Mouse (Mus musculus) cerebellum, adult 2 months (tissue): Measurements from ENCODE around the gene Sema3e. TPM values are rescaled to one million over a fixed set of nuclear protein-coding genes. Genes with fewer than 3 reads are reported as not detected.

ENCODE experiments used
- DNase-seq, 2 experiments: peaks; one replicate each; pipeline ENCODE4 v3.0.0; 2021
- H3K27ac ChIP-seq: fragments of 200-500 bp; 2 replicates; pipeline ENCODE4 v1.5.1; 2012; ENCODE audit warnings: low read length, control low read depth, inconsistent platforms; ENCODE audit not compliant: insufficient read depth
- H3K27me3 ChIP-seq: fragments of 200-500 bp; 2 replicates; pipeline ENCODE4 v1.6.1; 2012; ENCODE audit warnings: inconsistent platforms, mild to moderate bottlenecking, low read length, moderate library complexity; ENCODE audit not compliant: control insufficient read depth, insufficient read depth
- H3K4me1 ChIP-seq: fragments of 200-500 bp; 2 replicates; pipeline ENCODE4 v1.6.1; 2011; ENCODE audit warnings: low read length; ENCODE audit not compliant: control insufficient read depth, insufficient read depth
- H3K4me3 ChIP-seq: fragments of 200-500 bp; replicated peaks from 2 replicates; pipeline ENCODE3; 2011; ENCODE audit warnings: mild to moderate bottlenecking, low read depth, low read length, control low read depth; ENCODE audit not compliant: insufficient read depth
- CTCF ChIP-seq: fragments of 200-500 bp; IDR thresholded peaks from 2 replicates; pipeline ENCODE4 v1.5.1; 2011; ENCODE audit warnings: low read depth, mild to moderate bottlenecking, control low read depth, low read length, moderate library complexity, borderline replicate concordance; ENCODE audit not compliant: insufficient read depth
- POLR2A ChIP-seq: fragments of 200-500 bp; IDR thresholded peaks from 2 replicates; pipeline ENCODE4 v1.6.1; 2011; ENCODE audit warnings: low read length, control low read depth, borderline replicate concordance; ENCODE audit not compliant: insufficient read depth
- WGBS: fragments of 180-500 bp; shearing (Covaris S2); methylation state at CpG from one replicate; pipeline ENCODE4 v1.1.7; 2018; 5-methylcytosine and 5-hydroxymethylcytosine counted together
- polyA plus RNA-seq: library from polyadenylated mRNA; depleted of rRNA; stranded (reverse); fragments of >200 nt; gene quantifications from 2 replicates; pipeline ENCODE4 v1.2.3, GENCODE M21; 2012

Gene Sema3e
- polyA plus RNA-seq, 1 experiment, result 4.5 TPM

DNA sequence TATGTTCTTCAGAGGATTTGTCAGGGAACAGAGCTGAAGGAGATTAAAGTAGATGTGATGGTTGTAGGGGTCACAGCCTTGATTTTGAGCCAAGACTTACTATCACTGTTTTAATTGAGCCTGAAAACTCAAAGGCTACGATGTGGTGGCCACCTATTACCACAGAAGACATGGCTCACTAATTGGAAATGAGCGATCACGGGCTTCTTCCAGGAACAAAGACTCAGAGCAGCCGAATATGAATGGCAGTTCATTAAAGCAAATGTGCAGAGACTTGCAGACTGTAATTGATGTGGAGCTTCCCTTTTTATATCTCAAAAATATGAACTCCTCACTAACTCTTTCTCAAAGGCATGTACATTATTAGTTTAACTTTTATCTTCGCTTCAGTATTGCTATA is 96.8 kb downstream of the Sema3e start:
- TF ChIP-seq POLR2A (no peak), CTCF (no peak)
- H3K27me3 ChIP-seq, result no peaks in the 10 kb centered on the region; the same call in 1 of the 2 replicates
- DNase-seq, result no peak
- no peaks in the 10 kb centered on the region for H3K4me1 ChIP-seq
- H3K27ac ChIP-seq, result no peak overlapping the region
- 75% methylated on average over 5 of the region's 5 CpGs for WGBS
- no peak overlapping the region for H3K4me3 ChIP-seq

DNA sequence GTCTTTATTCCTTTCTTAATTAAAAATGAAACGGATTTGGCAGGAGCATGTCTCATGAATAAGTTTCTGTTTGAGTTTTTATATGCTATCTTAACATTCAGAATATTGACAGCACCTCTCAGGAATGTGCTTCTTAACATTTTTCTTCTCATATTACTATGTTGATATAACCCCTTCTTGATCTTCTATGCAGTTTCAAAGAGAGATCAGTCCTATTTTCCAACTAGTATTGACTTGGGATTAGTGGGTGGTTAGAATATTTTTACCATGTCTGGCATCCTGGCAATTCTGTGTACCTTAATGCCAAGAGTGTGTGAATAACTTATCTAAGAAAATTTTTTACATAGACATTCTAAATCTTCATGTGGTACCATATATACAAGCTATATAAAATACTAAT is 101.5 kb downstream of the Sema3e start:
- WGBS, result 72% methylated on average over 1 of the region's 1 CpGs
- Histone ChIP-seq H3K4me1 (no peaks in the 10 kb centered on the region), H3K27ac (no peak overlapping the region), H3K27me3 (no peaks in the 10 kb centered on the region; the same call in 1 of the 2 replicates), H3K4me3 (no peak overlapping the region)
- no peak for DNase-seq
- no peak for TF ChIP-seq POLR2A
- TF ChIP-seq CTCF, result no peak

DNA sequence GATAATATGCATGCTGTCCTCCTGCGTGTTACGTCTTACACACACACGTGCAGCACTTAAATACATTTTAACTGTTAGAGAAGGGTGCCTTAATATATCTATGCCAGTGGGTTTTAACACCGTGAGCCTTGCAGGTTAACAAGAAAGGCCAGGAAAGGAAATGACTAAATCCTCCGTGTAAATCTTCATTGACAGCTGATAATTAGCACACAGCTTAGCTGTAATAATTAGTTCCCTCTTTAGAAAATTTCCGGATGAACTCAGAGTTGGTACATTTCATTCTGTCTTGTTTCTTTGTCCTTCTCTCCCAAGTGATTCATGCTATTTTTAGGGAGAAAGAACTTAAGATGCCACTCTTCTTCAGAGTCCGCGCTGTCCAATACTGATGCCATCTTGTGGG is 110.9 kb downstream of the Sema3e start:
- TF ChIP-seq POLR2A (no peak), CTCF (no peak)
- H3K4me3 ChIP-seq, result no peak overlapping the region
- no peaks in the 10 kb centered on the region for H3K4me1 ChIP-seq
- no peak for DNase-seq
- WGBS, result 80% methylated on average over 8 of the region's 8 CpGs
- no peaks in the 10 kb centered on the region for H3K27me3 ChIP-seq
- no peak overlapping the region for H3K27ac ChIP-seq

- Histone ChIP-seq H3K27me3 (no peaks in the 10 kb centered on the region), H3K4me3 (no peak overlapping the region), H3K27ac (no peak overlapping the region), H3K4me1 (no peaks in the 10 kb centered on the region)
- WGBS, result 100% methylated on average over 1 of the region's 1 CpGs
- no peak for DNase-seq
- TF ChIP-seq CTCF, result no peak
- no peak for TF ChIP-seq POLR2A
Measured at GRCm38 (mm10) chr5:14138725-14139124, 113.6 kb downstream of the Sema3e start.

DNA sequence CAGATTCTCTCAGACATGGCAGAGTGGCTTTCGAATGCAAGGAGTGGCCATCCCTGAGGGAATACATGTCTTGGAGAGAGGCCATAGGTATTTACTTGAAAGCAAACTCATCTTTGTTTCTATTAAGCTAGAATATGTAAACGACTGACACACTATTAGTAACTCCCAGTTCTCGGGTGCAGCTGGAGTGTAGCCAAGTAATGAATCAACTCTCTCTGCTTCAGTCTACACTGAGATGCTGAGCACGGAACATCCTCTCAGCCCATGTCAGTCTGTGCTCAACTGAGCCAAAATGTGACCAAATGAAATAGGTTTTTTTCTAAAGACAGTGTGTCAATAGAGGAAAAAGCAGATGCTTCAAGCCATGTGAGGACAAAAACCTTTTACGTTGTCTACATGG is 137.5 kb downstream of the Sema3e start:
- Histone ChIP-seq H3K27me3 (no peaks in the 10 kb centered on the region), H3K4me3 (no peak overlapping the region), H3K27ac (no peak overlapping the region), H3K4me1 (no peaks in the 10 kb centered on the region)
- TF ChIP-seq POLR2A (no peak), CTCF (no peak)
- no peak for DNase-seq
- 29% methylated on average over 5 of the region's 5 CpGs for WGBS

- Histone ChIP-seq H3K4me1 (no peaks in the 10 kb centered on the region), H3K27me3 (no peaks in the 10 kb centered on the region), H3K4me3 (no peak overlapping the region), H3K27ac (no peak overlapping the region)
- DNase-seq, result no peak
- WGBS, result 89% methylated on average over 3 of the region's 3 CpGs
- TF ChIP-seq CTCF, result no peak
- TF ChIP-seq POLR2A, result no peak
Measured at GRCm38 (mm10) chr5:14163280-14163679, 138.2 kb downstream of the Sema3e start.

DNA sequence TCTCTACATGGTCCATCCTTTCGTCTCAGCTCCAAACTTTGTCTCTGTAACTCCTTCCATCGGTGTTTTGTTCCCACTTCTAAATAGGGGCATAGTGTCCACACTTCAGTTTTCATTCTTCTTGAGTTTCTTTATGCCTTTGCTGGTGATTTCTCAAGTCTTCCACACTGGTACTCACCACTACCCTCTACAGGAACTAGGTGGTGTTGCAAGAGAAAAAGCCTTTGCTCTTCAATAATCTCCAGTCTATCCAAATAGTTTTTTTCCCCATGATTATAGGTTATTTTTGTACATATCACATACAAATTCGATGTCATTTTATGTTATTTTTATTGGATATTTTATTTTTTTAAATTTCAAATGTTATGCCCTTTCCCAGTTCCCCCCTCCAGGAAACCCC is 142.7 kb downstream of the Sema3e start:
- Histone ChIP-seq H3K4me3 (no peak overlapping the region), H3K27ac (no peak overlapping the region), H3K4me1 (no peaks in the 10 kb centered on the region), H3K27me3 (no peaks in the 10 kb centered on the region)
- TF ChIP-seq POLR2A (no peak), CTCF (no peak)
- DNase-seq, result no peak
- WGBS, result 69% methylated on average over 3 of the region's 3 CpGs

DNA sequence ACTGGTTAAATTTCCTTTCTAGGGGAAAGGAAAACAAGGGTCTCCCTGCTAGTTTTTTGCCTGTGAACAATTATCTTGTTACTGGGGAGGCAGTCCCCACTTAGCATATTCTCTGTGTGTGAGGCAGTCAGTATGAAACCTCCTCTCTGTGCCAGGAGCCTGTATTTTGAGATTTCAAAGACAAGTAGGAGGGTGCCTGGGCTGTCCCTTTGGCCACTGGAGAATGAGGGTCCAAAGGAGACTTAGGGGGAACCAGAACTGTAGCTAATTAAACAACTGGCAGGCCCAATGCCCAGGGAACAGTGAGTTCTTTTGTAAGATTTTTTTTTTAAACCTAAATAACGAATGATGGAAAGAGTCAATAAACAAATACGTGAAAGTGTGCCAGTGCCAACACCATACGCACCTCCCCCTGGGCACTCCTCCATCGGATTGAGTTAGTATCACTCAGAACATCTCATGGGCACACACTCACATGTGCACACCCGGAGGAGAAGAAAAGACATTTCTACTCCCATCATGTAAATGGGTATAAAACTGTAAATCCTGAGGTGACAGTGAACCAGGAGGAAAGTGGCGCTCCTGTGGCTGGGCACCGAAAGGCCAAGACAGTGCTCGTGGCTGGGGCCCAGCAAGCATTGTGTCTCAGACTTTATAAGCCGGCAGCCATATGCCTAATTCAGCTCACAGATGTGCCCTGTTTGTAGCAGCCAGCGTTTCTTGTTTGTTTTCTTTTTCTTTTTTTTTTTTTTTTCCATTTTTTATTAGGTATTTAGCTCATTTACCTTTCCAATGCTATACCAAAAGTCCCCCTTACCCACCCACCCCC is 148.5 kb downstream of the Sema3e start:
- H3K4me3 ChIP-seq, result no peak overlapping the region
- TF ChIP-seq POLR2A (no peak), CTCF (no peak)
- no peak overlapping the region for H3K27ac ChIP-seq
- H3K27me3 ChIP-seq, result no peaks in the 10 kb centered on the region
- WGBS, result 65% methylated on average over 10 of the region's 10 CpGs
- no peak for DNase-seq
- H3K4me1 ChIP-seq, result no peaks in the 10 kb centered on the region
